Mouse (Mus musculus) neural tube, embryonic 12.5 days (tissue): ENCODE measurements around the gene Pdyn. TPM values are rescaled to one million over a fixed set of nuclear protein-coding genes. Genes with fewer than 3 reads are reported as not detected.

Experiments used
- ATAC-seq: fragments of 200-750 bp; cut with Nextera tagmentation; 2 replicates; pipeline ENCODE4 v1.8.0; 2017; ENCODE audit warnings: low read depth, mild to moderate bottlenecking, moderate TSS enrichment, moderate library complexity; ENCODE audit not compliant: low FRiP score
- H3K27ac ChIP-seq: fragments of 300-500 bp; sonication (generic); 2 replicates; pipeline ENCODE4 v1.5.1; 2016
- H3K27me3 ChIP-seq: fragments of 300-500 bp; sonication (generic); replicated peaks from 2 replicates; pipeline ENCODE4 v1.6.1; 2016; ENCODE audit warnings: mild to moderate bottlenecking
- H3K36me3 ChIP-seq: fragments of 300-500 bp; sonication (generic); 2 replicates; pipeline ENCODE4 v1.6.1; 2016; ENCODE audit warnings: mild to moderate bottlenecking
- H3K4me1 ChIP-seq: fragments of 300-500 bp; sonication (generic); 2 replicates; pipeline ENCODE4 v1.6.1; 2016
- H3K4me2 ChIP-seq: fragments of 300-500 bp; sonication (generic); replicated peaks from 2 replicates; pipeline ENCODE4 v1.6.1; 2016; ENCODE audit warnings: mild to moderate bottlenecking
- H3K4me3 ChIP-seq: fragments of 300-500 bp; sonication (generic); 2 replicates; pipeline ENCODE4 v1.5.1; 2016
- H3K9ac ChIP-seq: fragments of 300-500 bp; sonication (generic); 2 replicates; pipeline ENCODE4 v1.6.1; 2016; ENCODE audit warnings: mild to moderate bottlenecking
- H3K9me3 ChIP-seq: fragments of 300-500 bp; sonication (generic); 2 replicates; pipeline ENCODE4 v1.6.1; 2016; ENCODE audit warnings: mild to moderate bottlenecking
- WGBS: fragments of 180-500 bp; shearing (Covaris S2); methylation state at CpG from one replicate; pipeline ENCODE4 v1.1.7; 2016; 5-methylcytosine and 5-hydroxymethylcytosine counted together
- polyA plus RNA-seq: library from polyadenylated mRNA; unstranded; fragments of >200 nt; fragmentation: Nextera tagmentation; extraction: Ambion mirVana; gene quantifications from 2 replicates; pipeline ENCODE4 v1.2.1, GENCODE M21; 2016

The Pdyn gene
- polyA plus RNA-seq, 1 experiment from 2014 or later = 10.6 TPM

- H3K9me3 ChIP-seq = no peaks in the 10 kb centered on the region
- no peaks in the 10 kb centered on the region for H3K4me1 ChIP-seq
- H3K4me3 ChIP-seq = no peak overlapping the region
- ATAC-seq = no peak
- H3K9ac ChIP-seq = no peak overlapping the region
- no peak overlapping the region for H3K4me2 ChIP-seq
- H3K36me3 ChIP-seq = no peaks in the 10 kb centered on the region
- H3K27ac ChIP-seq = no peak overlapping the region
- H3K27me3 ChIP-seq = no peaks in the 10 kb centered on the region
- WGBS = 82% methylated on average over 2 of the region's 2 CpGs
Measured at GRCm38 (mm10) chr2:129653632-129654031, 46.0 kb downstream of the Pdyn start.

GRCm38 (mm10) chr2:129652616-129653015 lies 47.0 kb downstream of the Pdyn start:
- Histone ChIP-seq H3K9me3 (no peaks in the 10 kb centered on the region), H3K4me1 (no peaks in the 10 kb centered on the region), H3K4me3 (no peak overlapping the region), H3K36me3 (no peaks in the 10 kb centered on the region), H3K9ac (no peak overlapping the region), H3K27me3 (no peaks in the 10 kb centered on the region), H3K4me2 (no peak overlapping the region), H3K27ac (no peak overlapping the region)
- ATAC-seq = no peak
- 65% methylated on average over 4 of the region's 4 CpGs for WGBS

Other genes starting within 250 kb of the Pdyn start
- gene F830045P16Rik, start 163.2 kb downstream of the Pdyn start, polyA plus RNA-seq = not detected in 2 replicates
- 21.3 and 21.9 TPM in 2 replicates for gene Sirpa, start 107.0 kb downstream of the Pdyn start, polyA plus RNA-seq
- gene Stk35, start 100.7 kb upstream of the Pdyn start, polyA plus RNA-seq = 14.3 and 15.2 TPM in 2 replicates